Mouse (Mus musculus) heart, adult 10 weeks (tissue): ENCODE data around the gene Mvp. TPM values are rescaled to one million over a fixed set of nuclear protein-coding genes. Genes with fewer than 3 reads are reported as not detected.

ENCODE experiments used
- polyA plus RNA-seq: library from polyadenylated mRNA; stranded (reverse); fragments of 350-450 nt; fragmentation: Illumina TruSeq; extraction: RNeasy Lipid Tissue Mini Kit (QIAGEN cat#74804); gene quantifications from one replicate; pipeline ENCODE4 v1.2.3, GENCODE M21; 2014; ENCODE audit warnings: low read depth, low replicate concordance

The Mvp gene
- polyA plus RNA-seq, result 38.1 TPM

GRCm38 (mm10) chr7:127014320-127014719, at the start of gene Mvp:
TSS of gene Mvp (minus strand) at chr7:127014621.

DNA sequence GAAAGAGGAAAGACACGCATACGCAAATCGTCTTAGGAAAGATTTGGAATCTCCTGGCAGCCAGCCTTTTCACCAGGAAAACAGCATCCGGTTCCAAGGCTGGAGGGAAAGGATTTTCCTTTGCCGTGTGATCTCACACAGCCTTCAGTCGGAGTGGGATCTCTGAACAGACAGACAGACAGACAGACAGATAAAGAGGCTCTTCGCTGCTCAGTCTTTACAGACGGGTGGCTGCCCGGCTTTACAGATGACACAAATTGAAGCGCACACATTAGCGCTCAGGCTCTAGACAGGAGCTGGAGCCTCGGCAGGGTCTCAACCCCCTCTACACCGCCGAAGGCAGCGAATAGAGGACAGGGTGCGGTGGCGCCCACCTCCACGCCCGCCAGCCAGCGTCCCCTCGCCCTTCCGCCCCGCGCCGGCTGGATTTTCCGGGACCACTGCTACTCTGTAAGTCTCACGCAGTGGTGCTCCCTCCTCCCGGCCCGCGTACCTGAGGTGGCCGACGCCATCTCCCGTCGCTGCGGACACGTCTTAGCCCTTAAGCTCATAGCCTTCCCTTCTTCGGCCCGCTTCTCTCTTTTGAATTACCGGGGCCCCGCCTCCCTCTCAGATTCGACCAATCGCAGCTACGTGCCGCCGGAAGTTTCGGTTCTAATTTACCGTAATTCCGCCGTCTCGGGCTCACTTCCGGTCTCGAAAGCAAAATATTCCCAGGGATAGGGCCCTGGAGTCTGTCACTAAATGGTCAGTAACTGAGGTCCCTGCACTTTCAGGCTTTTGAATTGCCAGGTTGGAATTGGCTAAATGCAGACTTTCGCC, 27.6 kb upstream of the Mvp start, which contains the start of gene Kif22:
TSS of gene Kif22 (minus strand) at position 621 of the 822 bp plus-strand sequence.

DNA sequence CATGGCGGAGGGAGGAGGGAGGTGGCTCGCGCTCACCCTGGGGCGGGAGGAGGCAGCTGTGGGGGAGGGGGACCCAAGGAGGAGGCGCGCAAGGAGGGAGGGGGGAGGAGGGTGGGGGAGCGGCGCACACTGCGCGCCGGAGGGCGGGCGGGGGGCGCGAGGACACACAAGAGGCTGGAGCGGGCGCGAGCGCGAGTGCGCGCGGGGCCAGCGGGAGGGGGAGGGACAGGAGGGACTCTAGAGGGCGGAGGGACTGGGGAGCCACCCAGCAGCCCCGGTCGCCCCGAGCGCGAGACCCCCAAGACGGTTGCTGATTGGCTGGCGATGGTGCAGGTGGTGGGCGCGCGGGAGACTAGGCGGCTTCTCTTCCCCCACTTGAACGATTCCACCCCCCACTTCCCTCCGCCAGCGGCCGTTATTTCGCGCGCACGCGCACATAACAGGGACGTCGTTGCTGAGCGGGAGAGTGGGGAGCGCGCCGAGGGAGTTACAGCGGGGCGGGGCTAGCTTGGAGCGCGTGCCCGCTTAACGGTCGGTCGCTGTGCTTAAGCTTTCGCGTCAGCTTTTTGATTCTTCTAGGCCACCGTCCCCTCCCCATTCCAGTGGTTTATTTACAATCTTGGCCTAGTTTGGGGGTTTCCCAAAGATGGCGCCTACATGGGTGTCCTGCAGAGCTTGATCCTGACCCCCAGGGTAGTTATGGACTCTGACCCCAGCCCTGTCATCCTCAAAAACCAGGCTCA, 12.7 kb upstream of the Mvp start, which contains the start of gene Maz:
TSS of gene Maz (minus strand) at position 54 of the 743 bp plus-strand sequence.

DNA sequence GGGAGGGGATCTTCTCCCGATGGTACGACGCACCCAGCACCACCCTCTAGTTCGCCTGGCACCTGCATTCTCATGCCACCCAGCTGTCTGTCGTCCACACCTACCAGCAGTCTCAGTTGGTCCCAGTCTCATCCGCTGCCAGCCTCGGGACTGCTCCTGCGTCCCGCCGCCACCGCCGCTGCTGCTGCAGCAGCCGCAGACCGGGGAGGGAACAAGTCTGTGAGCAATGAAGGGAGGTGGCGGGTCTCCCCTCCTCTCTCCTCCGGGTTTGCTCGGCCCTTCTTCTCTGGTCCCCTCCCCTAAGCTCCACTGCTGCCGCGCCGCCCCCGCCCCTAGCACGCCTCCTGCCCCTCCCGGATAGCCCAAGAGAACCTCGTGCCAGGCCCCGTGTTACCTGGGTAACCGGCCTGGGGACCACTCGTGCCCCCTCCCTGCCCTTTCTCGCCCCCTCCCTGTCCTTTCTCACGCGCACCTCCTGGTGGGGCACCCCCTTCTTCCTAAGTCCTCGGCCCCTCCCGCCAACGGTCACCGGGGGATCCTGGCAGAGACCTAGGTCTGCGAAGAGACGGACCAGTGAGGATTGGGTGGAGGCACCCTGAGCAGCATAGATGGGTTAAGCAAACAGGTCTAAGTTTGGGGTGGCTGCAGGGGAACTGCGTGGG, 6.6 kb upstream of the Mvp start, which contains the start of the genes Gm42742 and Prrt2:
TSS of gene Gm42742 (minus strand) at position 197 of the 662 bp plus-strand sequence.
TSS of gene Prrt2 (minus strand) at position 311 of the 662 bp plus-strand sequence.

DNA sequence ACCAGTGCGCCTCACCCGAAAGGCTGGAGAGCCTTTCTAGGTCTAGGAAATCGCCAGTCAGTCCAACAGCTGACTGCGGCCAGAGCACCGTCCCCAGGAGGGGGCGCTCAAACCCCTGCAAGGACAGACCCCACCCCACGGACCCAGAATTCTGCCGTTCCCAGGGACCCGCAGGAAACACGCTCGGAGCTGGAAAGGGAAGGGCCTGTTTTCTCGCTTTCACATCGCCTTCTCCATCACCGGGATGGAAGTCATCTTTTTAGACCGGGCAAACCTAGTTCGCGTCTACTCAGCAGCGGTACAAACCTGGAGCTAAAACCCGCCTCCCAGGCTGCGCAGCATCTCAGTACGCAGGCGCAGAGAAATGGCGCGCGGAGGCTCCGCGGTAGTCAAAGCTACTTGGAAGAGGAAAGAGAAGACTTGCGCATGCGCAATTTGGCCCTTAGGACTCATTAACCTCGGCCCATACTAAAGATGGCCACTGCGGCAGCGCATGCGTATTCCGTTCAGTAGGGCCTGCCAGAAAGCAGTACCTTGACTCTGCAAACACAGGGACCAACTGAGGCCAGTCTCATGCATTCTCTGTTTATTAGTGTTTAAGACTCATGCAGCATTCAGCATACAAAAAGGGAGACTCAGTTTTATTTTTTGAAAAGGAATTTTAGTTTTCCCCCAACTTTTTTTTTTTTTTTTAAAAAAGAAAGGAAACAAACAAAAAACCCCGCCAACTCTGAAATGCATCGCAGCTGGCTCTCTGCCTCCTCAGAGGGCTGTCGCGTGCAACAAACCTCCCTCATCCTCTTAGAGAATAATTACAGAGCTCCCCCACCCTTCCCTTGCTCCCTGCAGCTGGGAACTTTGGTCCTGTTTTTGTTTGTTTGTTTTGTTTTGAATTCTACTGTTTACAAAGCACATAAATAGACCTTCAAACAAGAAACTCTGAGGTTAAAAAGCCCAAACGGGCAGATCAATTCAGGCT, 2.8 kb upstream of the Mvp start, which contains the start of gene Pagr1a:
TSS of gene Pagr1a (minus strand) at position 382 of the 979 bp plus-strand sequence.

DNA sequence TGATC, 1.9 kb upstream of the Mvp start, which contains the start of gene Pagr1b:
TSS of gene Pagr1b (minus strand) at position 4 of the 5 bp plus-strand sequence.

DNA sequence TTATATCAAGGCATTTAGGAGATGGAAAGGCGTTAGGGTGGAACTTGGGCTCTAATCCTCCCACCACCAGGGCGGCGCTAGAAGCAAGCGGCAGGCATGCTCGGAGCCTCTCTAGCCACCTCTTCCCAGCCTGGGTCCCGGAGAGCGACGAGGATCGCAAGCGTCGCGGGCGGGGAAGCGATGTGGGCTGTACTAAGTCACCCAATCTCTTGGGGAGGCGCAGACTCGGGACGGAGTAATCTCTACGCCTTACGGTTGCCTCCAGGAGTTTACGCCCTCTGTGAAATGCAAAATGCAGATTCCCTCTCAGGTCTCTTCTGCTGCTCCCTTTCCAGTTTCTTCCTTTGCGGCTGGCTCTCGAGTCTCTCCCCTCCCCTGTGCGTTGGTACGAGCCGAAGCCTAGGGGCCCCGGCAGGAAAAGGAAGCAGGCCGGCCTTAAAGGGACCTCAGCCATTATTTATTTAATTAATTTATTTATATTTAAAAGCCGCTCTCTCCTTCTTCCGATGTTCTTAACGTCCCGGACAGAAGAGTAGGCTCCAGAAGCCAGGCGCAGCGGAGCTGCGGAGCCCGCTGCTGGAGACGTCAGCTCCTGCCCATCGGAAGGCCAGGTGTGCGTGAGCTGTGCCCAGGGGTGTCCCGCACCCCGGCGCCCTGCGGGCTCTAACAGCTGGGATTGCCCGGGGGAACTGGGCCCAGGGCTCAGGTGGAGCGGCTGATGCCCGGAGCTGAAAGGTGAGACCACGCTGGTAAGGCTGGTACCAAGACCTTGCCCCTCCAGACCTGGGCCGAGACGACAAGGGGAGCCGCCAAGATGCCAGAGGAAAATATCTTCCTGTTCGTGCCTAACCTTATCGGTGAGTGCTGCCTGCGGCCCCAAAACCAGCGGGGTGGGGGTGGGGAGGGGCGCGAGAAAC, 38.2 kb downstream of the Mvp start, which contains the start of gene Cdiptos:
TSS of gene Cdiptos (minus strand) at position 149 of the 917 bp plus-strand sequence.

DNA sequence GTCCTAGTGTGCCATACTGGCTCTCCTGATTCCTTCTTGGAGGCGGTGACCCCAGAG, 38.7 kb downstream of the Mvp start, which contains the start of gene Cdipt:
TSS of gene Cdipt (plus strand) at position 22 of the 57 bp plus-strand sequence.

GRCm38 (mm10) chr7:126949793-126950646, 64.4 kb downstream of the Mvp start, which contains the start of gene Sez6l2:
TSS of gene Sez6l2 (plus strand) at chr7:126950563.

GRCm38 (mm10) chr7:126949403-126949792, 65.0 kb downstream of the Mvp start, which contains the start of gene Asphd1:
TSS of gene Asphd1 (minus strand) at chr7:126949582.

Other genes starting within 250 kb of the Mvp start
- 3.2 TPM for gene Gdpd3, start 248.3 kb downstream of the Mvp start, polyA plus RNA-seq
- gene Ypel3, start 237.7 kb downstream of the Mvp start, polyA plus RNA-seq, result 118 TPM
- 1.6 TPM for gene Tbx6, start 233.1 kb downstream of the Mvp start, polyA plus RNA-seq
- 43.4 TPM for gene Ppp4c, start 222.1 kb downstream of the Mvp start, polyA plus RNA-seq
- 7.6 TPM for gene Fam57b, start 217.0 kb downstream of the Mvp start, polyA plus RNA-seq
- gene 4930451I11Rik, start 183.0 kb downstream of the Mvp start, polyA plus RNA-seq, result not detected
- not detected for gene Doc2a, start 167.2 kb downstream of the Mvp start, polyA plus RNA-seq
- 22.7 TPM for gene Hirip3, start 152.6 kb downstream of the Mvp start, polyA plus RNA-seq
- gene Ino80e, start 152.2 kb downstream of the Mvp start, polyA plus RNA-seq, result 18.7 TPM
- gene Taok2, start 129.9 kb downstream of the Mvp start, polyA plus RNA-seq, result 41.9 TPM
- gene Tmem219, start 91.7 kb downstream of the Mvp start, polyA plus RNA-seq, result 19.1 TPM
- 7.8 TPM for gene Kctd13, start 85.7 kb downstream of the Mvp start, polyA plus RNA-seq
- not detected for gene Asphd1, start 65.0 kb downstream of the Mvp start, polyA plus RNA-seq
- 1.6 TPM for gene Sez6l2, start 64.1 kb downstream of the Mvp start, polyA plus RNA-seq
- gene Cdipt, start 38.7 kb downstream of the Mvp start, polyA plus RNA-seq, result 48.9 TPM
- 0.63 TPM for gene Cdiptos, start 38.5 kb downstream of the Mvp start, polyA plus RNA-seq
- gene Pagr1b, start 1.9 kb upstream of the Mvp start, polyA plus RNA-seq, result 0.86 TPM
- gene Pagr1a, start 2.7 kb upstream of the Mvp start, polyA plus RNA-seq, result not detected
- 35.1 TPM for gene Gm42742, start 6.5 kb upstream of the Mvp start, polyA plus RNA-seq
- 2.0 TPM for gene Prrt2, start 6.6 kb upstream of the Mvp start, polyA plus RNA-seq
- gene Maz, start 12.4 kb upstream of the Mvp start, polyA plus RNA-seq, result 59.5 TPM
- 0.24 TPM for gene Kif22, start 27.9 kb upstream of the Mvp start, polyA plus RNA-seq
- not detected for gene Zg16, start 72.7 kb upstream of the Mvp start, polyA plus RNA-seq
- 2.1 TPM for gene AI467606, start 76.7 kb upstream of the Mvp start, polyA plus RNA-seq
- gene Qprt, start 107.6 kb upstream of the Mvp start, polyA plus RNA-seq, result not detected
- 0.37 TPM for gene Spn, start 123.2 kb upstream of the Mvp start, polyA plus RNA-seq
- 39.2 TPM for gene Cd2bp2, start 181.4 kb upstream of the Mvp start, polyA plus RNA-seq
- 17.1 TPM for gene Tbc1d10b, start 193.8 kb upstream of the Mvp start, polyA plus RNA-seq
- 1.8 TPM for gene Mylpf, start 194.3 kb upstream of the Mvp start, polyA plus RNA-seq
- 7.7 TPM for gene Zfp553, start 218.4 kb upstream of the Mvp start, polyA plus RNA-seq
- gene Sept1, start 218.5 kb upstream of the Mvp start, polyA plus RNA-seq, result 6.4 TPM
- gene Zfp771, start 229.7 kb upstream of the Mvp start, polyA plus RNA-seq, result 10.7 TPM
- gene Dctpp1, start 246.1 kb upstream of the Mvp start, polyA plus RNA-seq, result 36.3 TPM